Mouse (Mus musculus): Measurements from ENCODE around the gene Pfkp. TPM values are rescaled to one million over a fixed set of nuclear protein-coding genes. Genes with fewer than 3 reads are reported as not detected.

Pfkp gene
- polyA plus RNA-seq, 1 experiment from 2014 or later: 34.7 TPM

DNA sequence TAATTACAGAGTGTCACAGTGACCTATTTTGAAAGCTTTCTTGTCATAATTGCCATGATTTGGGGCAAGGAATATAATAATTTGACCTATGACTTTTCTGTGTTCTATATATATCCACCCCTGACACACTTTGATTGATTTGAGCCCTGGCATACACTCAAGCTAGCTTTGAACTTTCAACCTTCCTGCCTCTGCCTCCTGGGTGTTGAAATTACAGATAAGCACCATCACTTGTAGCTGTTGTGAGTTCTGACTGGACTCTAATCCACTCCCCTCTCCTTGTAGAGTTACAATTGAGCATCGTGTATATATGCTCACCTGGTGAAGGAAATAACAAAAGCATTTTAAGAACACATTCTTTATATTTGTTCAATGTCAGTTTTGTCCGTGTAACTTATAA, 86.2 kb downstream of the Pfkp start:
- Histone ChIP-seq H3K27me3 (ENCODE audit: control insufficient read depth, insufficient read depth, low read length) (no peaks in the 10 kb centered on the region), H3K9me3 (ENCODE audit: control insufficient read depth, low read length) (no peaks in the 10 kb centered on the region), H3K4me3 (ENCODE audit: low read depth, low read length) (no peak overlapping the region), H3K36me3 (ENCODE audit: control insufficient read depth, insufficient read depth, low read length) (peaks cover 32% of the 10 kb centered on the region), H3K4me2 (no peak overlapping the region), H3K27ac (ENCODE audit: low read depth, low read length) (no peak overlapping the region), H3K9ac (ENCODE audit: low read length) (no peak overlapping the region), H3K4me1 (ENCODE audit: control insufficient read depth, insufficient read depth, low read length) (no peaks in the 10 kb centered on the region)
- ATAC-seq (ENCODE audit: low FRiP score) (no peak), DNase-seq (ENCODE audit: low spot score, missing footprints) (no peak)
- WGBS: 90% methylated on average over 2 of the region's 2 CpGs

DNA sequence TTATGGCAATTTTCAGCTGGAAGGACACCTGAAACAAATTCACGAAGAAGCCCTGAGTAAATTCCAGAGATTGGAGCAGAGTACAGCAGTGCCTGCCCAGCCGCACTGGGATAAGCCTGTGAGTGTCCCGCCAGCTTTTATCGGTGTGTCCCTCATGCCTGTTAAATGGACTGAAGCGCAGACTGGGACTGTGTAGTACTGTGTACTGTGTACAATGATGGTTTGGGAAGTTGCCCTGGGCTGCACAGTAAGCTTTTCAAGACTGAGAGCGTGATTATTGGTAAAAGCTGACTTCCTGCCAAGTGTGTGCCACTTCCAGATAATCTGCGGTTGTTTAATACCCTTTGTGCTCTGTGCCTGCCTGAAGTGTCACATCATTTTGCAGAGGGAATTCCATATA, 90.8 kb downstream of the Pfkp start:
- H3K27ac ChIP-seq (ENCODE audit: low read depth, low read length): no peak overlapping the region
- DNase-seq (ENCODE audit: low spot score, missing footprints) (no peak), ATAC-seq (ENCODE audit: low FRiP score) (no peak)
- H3K4me1 ChIP-seq (ENCODE audit: control insufficient read depth, insufficient read depth, low read length): no peaks in the 10 kb centered on the region
- 96% methylated on average over 7 of the region's 7 CpGs for WGBS
- no peaks in the 10 kb centered on the region for H3K9me3 ChIP-seq (ENCODE audit: control insufficient read depth, low read length)
- H3K9ac ChIP-seq (ENCODE audit: low read length): no peak overlapping the region
- H3K36me3 ChIP-seq (ENCODE audit: control insufficient read depth, insufficient read depth, low read length): peaks cover 31% of the 10 kb centered on the region
- no peak overlapping the region for H3K4me3 ChIP-seq (ENCODE audit: low read depth, low read length)
- no peak overlapping the region for H3K4me2 ChIP-seq
- no peaks in the 10 kb centered on the region for H3K27me3 ChIP-seq (ENCODE audit: control insufficient read depth, insufficient read depth, low read length)

DNA sequence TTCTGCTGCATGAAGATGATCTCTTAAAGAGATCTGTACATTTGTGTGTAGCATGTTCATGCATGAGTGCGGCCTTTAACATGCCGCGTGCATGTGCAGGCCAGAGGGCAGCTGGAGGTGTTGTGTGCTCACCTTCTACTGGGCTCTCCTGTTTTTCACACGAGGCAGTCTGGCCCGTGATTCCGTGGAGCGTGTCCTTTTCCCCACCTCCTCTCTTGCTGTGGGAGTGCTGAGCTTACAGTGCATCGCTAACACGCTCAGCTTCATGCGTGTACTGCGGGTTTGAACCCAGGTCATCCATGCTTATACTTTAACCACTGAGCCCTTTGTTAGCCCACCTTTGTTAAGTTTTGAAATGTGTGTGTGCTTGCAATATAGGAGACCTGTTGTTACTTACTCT, 92.9 kb downstream of the Pfkp start:
- no peaks in the 10 kb centered on the region for H3K4me1 ChIP-seq (ENCODE audit: control insufficient read depth, insufficient read depth, low read length)
- WGBS: 96% methylated on average over 11 of the region's 11 CpGs
- no peak overlapping the region for H3K4me3 ChIP-seq (ENCODE audit: low read depth, low read length)
- DNase-seq (ENCODE audit: low spot score, missing footprints) (no peak), ATAC-seq (ENCODE audit: low FRiP score) (no peak)
- H3K4me2 ChIP-seq: no peak overlapping the region
- no peak overlapping the region for H3K27ac ChIP-seq (ENCODE audit: low read depth, low read length)
- no peaks in the 10 kb centered on the region for H3K9me3 ChIP-seq (ENCODE audit: control insufficient read depth, low read length)
- peaks cover 29% of the 10 kb centered on the region for H3K36me3 ChIP-seq (ENCODE audit: control insufficient read depth, insufficient read depth, low read length)
- H3K27me3 ChIP-seq (ENCODE audit: control insufficient read depth, insufficient read depth, low read length): no peaks in the 10 kb centered on the region
- H3K9ac ChIP-seq (ENCODE audit: low read length): no peak overlapping the region

DNA sequence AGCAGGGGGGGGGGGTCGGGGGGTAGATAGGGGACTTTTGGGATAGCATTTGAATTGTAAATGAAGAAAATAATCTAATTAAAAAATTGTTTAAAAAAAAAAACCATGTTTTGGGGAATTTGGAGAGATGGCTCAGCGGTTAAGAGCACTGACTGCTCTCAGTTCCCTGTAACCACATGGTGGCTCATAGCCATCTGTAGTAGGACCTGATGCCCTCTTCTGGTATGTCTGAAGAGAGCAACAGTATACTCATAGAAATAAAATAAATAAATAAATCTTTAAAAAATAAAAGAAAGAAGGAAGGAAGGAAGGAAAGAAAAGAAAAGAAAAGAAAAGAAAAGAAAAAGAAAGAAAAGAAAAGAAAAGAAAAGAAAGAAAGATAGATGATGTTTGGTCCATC, 94.9 kb downstream of the Pfkp start:
- peaks cover 27% of the 10 kb centered on the region for H3K36me3 ChIP-seq (ENCODE audit: control insufficient read depth, insufficient read depth, low read length)
- H3K9ac ChIP-seq (ENCODE audit: low read length): no peak overlapping the region
- no peaks in the 10 kb centered on the region for H3K27me3 ChIP-seq (ENCODE audit: control insufficient read depth, insufficient read depth, low read length)
- H3K4me1 ChIP-seq (ENCODE audit: control insufficient read depth, insufficient read depth, low read length): 0 out of 2 replicates have a peak, but pooled peaks cover 3% of the 10 kb centered on the region
- WGBS: 92% methylated on average over 2 of the region's 2 CpGs
- no peak for DNase-seq (ENCODE audit: low spot score, missing footprints)
- H3K4me2 ChIP-seq: no peak overlapping the region
- H3K9me3 ChIP-seq (ENCODE audit: control insufficient read depth, low read length): no peaks in the 10 kb centered on the region
- no peak overlapping the region for H3K4me3 ChIP-seq (ENCODE audit: low read depth, low read length)
- H3K27ac ChIP-seq (ENCODE audit: low read depth, low read length): no peak overlapping the region
- no peak for ATAC-seq (ENCODE audit: low FRiP score)

- Histone ChIP-seq H3K4me2 (no peak overlapping the region), H3K27me3 (ENCODE audit: control insufficient read depth, insufficient read depth, low read length) (no peaks in the 10 kb centered on the region), H3K36me3 (ENCODE audit: control insufficient read depth, insufficient read depth, low read length) (no peaks in the 10 kb centered on the region), H3K27ac (ENCODE audit: low read depth, low read length) (no peak overlapping the region), H3K4me3 (ENCODE audit: low read depth, low read length) (no peak overlapping the region), H3K4me1 (ENCODE audit: control insufficient read depth, insufficient read depth, low read length) (no peaks in the 10 kb centered on the region), H3K9ac (ENCODE audit: low read length) (no peak overlapping the region), H3K9me3 (ENCODE audit: control insufficient read depth, low read length) (no peaks in the 10 kb centered on the region)
- ATAC-seq (ENCODE audit: low FRiP score) (peak; percentile 58; the same call in 1 of the 2 replicates), DNase-seq (ENCODE audit: low spot score, missing footprints) (peak; percentile 84)
- 51% methylated on average over 6 of the region's 6 CpGs for WGBS
Observed at GRCm38 (mm10) chr13:6535287-6535932, 113.2 kb downstream of the Pfkp start.

DNA sequence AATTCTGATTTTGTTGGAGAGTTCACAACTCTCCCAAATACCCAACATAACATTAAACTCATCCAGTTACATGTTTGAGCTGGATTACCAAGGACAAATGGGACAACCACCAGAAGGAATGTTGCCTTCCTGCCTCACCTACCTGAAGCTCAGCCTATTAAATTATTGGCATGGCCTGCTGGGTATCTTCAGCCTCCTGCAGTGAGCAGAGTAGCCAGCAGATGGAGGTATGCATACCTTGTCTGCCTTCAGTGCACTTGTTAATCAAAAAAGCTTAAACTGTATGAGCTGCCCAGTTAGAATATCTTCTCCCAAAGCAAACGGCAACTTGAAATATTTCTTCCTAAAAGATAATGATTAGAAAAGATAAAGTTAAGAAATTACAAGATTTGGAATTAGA, 115.9 kb downstream of the Pfkp start:
- ATAC-seq (ENCODE audit: low FRiP score): no peak
- no peaks in the 10 kb centered on the region for H3K36me3 ChIP-seq (ENCODE audit: control insufficient read depth, insufficient read depth, low read length)
- WGBS: 89% methylated on average over 1 of the region's 1 CpGs
- no peaks in the 10 kb centered on the region for H3K9me3 ChIP-seq (ENCODE audit: control insufficient read depth, low read length)
- no peak overlapping the region for H3K4me2 ChIP-seq
- no peaks in the 10 kb centered on the region for H3K27me3 ChIP-seq (ENCODE audit: control insufficient read depth, insufficient read depth, low read length)
- H3K4me1 ChIP-seq (ENCODE audit: control insufficient read depth, insufficient read depth, low read length): no peaks in the 10 kb centered on the region
- DNase-seq (ENCODE audit: low spot score, missing footprints): no peak
- no peak overlapping the region for H3K4me3 ChIP-seq (ENCODE audit: low read depth, low read length)
- H3K27ac ChIP-seq (ENCODE audit: low read depth, low read length): no peak overlapping the region
- no peak overlapping the region for H3K9ac ChIP-seq (ENCODE audit: low read length)

Other genes starting within 250 kb of the Pfkp start
- 98.7 and 109 TPM in 2 replicates for gene Pitrm1, start 100.6 kb downstream of the Pfkp start, polyA plus RNA-seq (2014; fragmentation: Nextera tagmentation; extraction: Ambion mirVana)